8 mouse cellular contexts compared by ENCODE assay signal in genomic region chr1:127205501-127206019, GRCm38 (mm10). TPM values are rescaled to one million over a fixed set of nuclear protein-coding genes. Genes with fewer than 3 reads are reported as not detected.
DNase-seq lines count a peak whose midpoint lies in the region; ATAC-seq and TF ChIP-seq lines count a peak whose summit lies in the region.

No protein-coding gene starts in this region.

- H3K4me1 ChIP-seq in heart, embryonic 11.5 days (ENCODE audit: control insufficient read depth, insufficient read depth, low read length), result peaks cover 7% of the 10 kb centered on the region; the same call in 1 of the 2 replicates
- H3K4me1 ChIP-seq in E14TG2a.4 (replicated peaks; ENCODE audit: low read depth, low read length), result peaks cover 23% of the 10 kb centered on the region
- peaks cover 48% of the 10 kb centered on the region for H3K4me1 ChIP-seq in embryonic facial prominence, embryonic 10.5 days
- peaks cover 25% of the 10 kb centered on the region for H3K4me1 ChIP-seq in hindbrain, embryonic 16.5 days (ENCODE audit: control insufficient read depth, insufficient read depth, low read depth, low read length)

- under 1% methylated on average over 24 of the region's 24 CpGs for WGBS in heart, embryonic 11.5 days (ENCODE audit: insufficient replicate concordance)
- WGBS in embryonic facial prominence, embryonic 10.5 days, result under 1% methylated on average over 24 of the region's 24 CpGs
- 0% methylated on average over 24 of the region's 24 CpGs for WGBS in hindbrain, embryonic 16.5 days

- peak overlapping the region; percentile 99 for H3K4me2 ChIP-seq in heart, embryonic 11.5 days
- H3K4me2 ChIP-seq in hindbrain, embryonic 16.5 days (ENCODE audit: low read length), result peak overlapping the region; percentile 80

- H3K9me3 ChIP-seq in heart, embryonic 11.5 days (replicated peaks; ENCODE audit: control insufficient read depth, low read length), result no peaks in the 10 kb centered on the region
- H3K9me3 ChIP-seq in E14TG2a.4 (ENCODE audit: low read length), result no peaks in the 10 kb centered on the region
- H3K9me3 ChIP-seq in embryonic facial prominence, embryonic 10.5 days, result no peaks in the 10 kb centered on the region
- no peaks in the 10 kb centered on the region for H3K9me3 ChIP-seq in hindbrain, embryonic 16.5 days (ENCODE audit: control insufficient read depth, low read length)

- DNase-seq in heart, adult 9 months (ENCODE audit: low spot score in 2 of 2), result no peak
- DNase-seq in embryonic facial prominence, embryonic 10.5 days (ENCODE audit: low spot score), result peak; percentile 51
- DNase-seq in lung, postnatal 14 days, result peak; percentile 10
- DNase-seq in right cerebral cortex, postnatal 25 days, result peak; percentile 23
- no peak for DNase-seq in T-cell, adult 2 months (ENCODE audit: low spot score)

- peak overlapping the region; percentile 69 for H3K4me3 ChIP-seq in heart, embryonic 11.5 days (ENCODE audit: low read depth, low read length)
- peak overlapping the region; percentile 92 for H3K4me3 ChIP-seq in E14TG2a.4 (replicated peaks; ENCODE audit: low read length)
- H3K4me3 ChIP-seq in embryonic facial prominence, embryonic 10.5 days, result peak overlapping the region; percentile 83
- peak overlapping the region; percentile 87 for H3K4me3 ChIP-seq in hindbrain, embryonic 16.5 days (ENCODE audit: low read length)

- peak overlapping the region; percentile 90 for H3K27ac ChIP-seq in heart, embryonic 11.5 days (ENCODE audit: low read depth, low read length)
- H3K27ac ChIP-seq in embryonic facial prominence, embryonic 10.5 days (replicated peaks), result peak overlapping the region; percentile 93
- H3K27ac ChIP-seq in hindbrain, embryonic 16.5 days (ENCODE audit: low read depth, low read length), result peak overlapping the region; percentile 96

- no peaks in the 10 kb centered on the region for H3K27me3 ChIP-seq in heart, embryonic 11.5 days (ENCODE audit: control insufficient read depth, insufficient read depth, low read length)
- H3K27me3 ChIP-seq in E14TG2a.4 (ENCODE audit: insufficient read depth, low read length), result peaks cover 20% of the 10 kb centered on the region
- H3K27me3 ChIP-seq in embryonic facial prominence, embryonic 10.5 days (replicated peaks; ENCODE audit: low read depth, poor library complexity, severe bottlenecking), result no peaks in the 10 kb centered on the region
- H3K27me3 ChIP-seq in hindbrain, embryonic 16.5 days (replicated peaks; ENCODE audit: control insufficient read depth, insufficient read depth, low read length), result no peaks in the 10 kb centered on the region

- H3K9ac ChIP-seq in heart, embryonic 11.5 days (ENCODE audit: low read depth, low read length), result peak overlapping the region; percentile 79
- H3K9ac ChIP-seq in hindbrain, embryonic 16.5 days (ENCODE audit: low read depth, low read length), result peak overlapping the region; percentile 91

- H3K36me3 ChIP-seq in heart, embryonic 11.5 days (ENCODE audit: control insufficient read depth, insufficient read depth, low read length), result no peaks in the 10 kb centered on the region
- no peaks in the 10 kb centered on the region for H3K36me3 ChIP-seq in E14TG2a.4 (ENCODE audit: insufficient read depth, low read length)
- H3K36me3 ChIP-seq in embryonic facial prominence, embryonic 10.5 days (replicated peaks), result no peaks in the 10 kb centered on the region
- no peaks in the 10 kb centered on the region for H3K36me3 ChIP-seq in hindbrain, embryonic 16.5 days (ENCODE audit: control insufficient read depth, insufficient read depth, low read length)

- no peak for TF ChIP-seq CTCF in E14TG2a.4 (conservative IDR thresholded peaks at IDR 0.05; ENCODE audit: low read length)

- no peak; the same call in 1 of the 2 replicates for ATAC-seq in heart, embryonic 11.5 days (replicated peaks; ENCODE audit: insufficient number of reproducible peaks, low FRiP score, low TSS enrichment)
- ATAC-seq in hindbrain, embryonic 16.5 days, result peak; percentile 2; the same call in 1 of the 2 replicates

RNA-seq across cellular contexts. Expression of gene Mgat5, which starts 0.7 kb away (rescaled TPM):
- 4.2 and 4.9 TPM in 2 replicates for polyA plus RNA-seq in heart, embryonic 11.5 days (2014; fragmentation: Nextera tagmentation; extraction: Ambion mirVana)
- polyA plus RNA-seq in embryonic facial prominence, embryonic 10.5 days (2016; fragmentation: Nextera tagmentation; extraction: Ambion mirVana), result 4.9 TPM in 2 replicates
- polyA plus RNA-seq in hindbrain, embryonic 16.5 days (2015; fragmentation: Nextera tagmentation; extraction: Ambion mirVana), result 13.1 and 13.3 TPM in 2 replicates

Comparison
In these comparisons a context has a peak if more than half of its experiments do, and no peak if none do; other contexts are left out.
1. DNase-seq: peak in embryonic facial prominence, embryonic 10.5 days (single experiment), lung, postnatal 14 days (single experiment) and right cerebral cortex, postnatal 25 days (single experiment); none in heart, adult 9 months (0 of 2) and T-cell, adult 2 months (single experiment).
2. Peak in every context shown above with its lines, with median percentiles within 50 percentile points of each other: H3K27ac ChIP-seq and H3K4me3 ChIP-seq.